Mouse (Mus musculus) liver, embryonic 14 days (tissue): ENCODE results near the gene Olfr995. TPM values are rescaled to one million over a fixed set of nuclear protein-coding genes. Genes with fewer than 3 reads are reported as not detected.

Experiments
- polyA plus RNA-seq: library from polyadenylated mRNA; depleted of rRNA; stranded (reverse); fragments of >200 nt; gene quantifications from 2 replicates; pipeline ENCODE4 v1.2.3, GENCODE M21; 2012; rRNA removed

Olfr995 gene
- polyA plus RNA-seq = not detected in 2 replicates

DNA sequence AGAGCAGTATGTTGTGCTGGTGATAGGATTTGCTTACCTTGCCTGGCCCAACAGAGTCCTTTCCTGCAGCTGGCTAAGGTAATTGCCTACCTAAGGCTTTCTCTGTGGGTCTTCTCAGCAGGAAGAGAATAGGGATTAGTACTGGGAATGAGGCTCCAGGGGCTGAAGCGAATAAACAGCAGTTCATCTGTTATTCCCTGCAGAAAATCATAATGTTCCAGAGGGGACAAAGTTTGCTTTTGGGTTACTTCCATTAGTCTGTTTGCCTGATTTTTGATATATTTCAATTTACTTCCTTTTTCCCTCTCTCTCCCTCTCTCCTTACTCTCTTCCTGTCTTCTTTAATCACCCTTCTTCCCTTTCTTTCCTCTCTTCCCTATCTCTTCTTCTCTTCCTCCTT, at the start of gene Olfr995:
Gene Olfr995 (minus strand): TSS at position 101 of the 400 bp plus-strand sequence.

DNA sequence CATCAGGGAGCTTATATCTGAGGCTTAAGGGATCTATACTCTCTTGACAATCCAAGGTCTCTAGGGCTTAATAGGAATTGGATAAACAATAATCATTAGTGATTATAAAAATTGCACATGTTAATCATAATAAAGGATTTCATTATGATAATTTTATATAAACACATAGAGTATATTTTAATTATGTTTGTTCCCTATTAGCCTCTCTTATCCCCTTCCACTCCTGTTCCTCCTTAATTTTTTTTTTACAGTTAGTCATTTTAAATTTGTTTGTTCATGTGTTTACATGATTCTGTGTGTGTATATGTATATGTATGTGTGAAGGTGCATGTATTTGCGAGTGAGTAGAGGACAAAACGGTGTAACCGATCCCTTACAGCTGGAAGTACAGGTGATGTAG, 7.1 kb downstream of the Olfr995 start, which contains the start of gene Olfr994:
Gene Olfr994 (minus strand): TSS at position 101 of the 400 bp plus-strand sequence.

GRCm38 (mm10) chr2:85414777-85415176, 28.7 kb downstream of the Olfr995 start, which contains the start of gene Olfr993:
Gene Olfr993, minus strand, starts transcription at chr2:85414877.

DNA sequence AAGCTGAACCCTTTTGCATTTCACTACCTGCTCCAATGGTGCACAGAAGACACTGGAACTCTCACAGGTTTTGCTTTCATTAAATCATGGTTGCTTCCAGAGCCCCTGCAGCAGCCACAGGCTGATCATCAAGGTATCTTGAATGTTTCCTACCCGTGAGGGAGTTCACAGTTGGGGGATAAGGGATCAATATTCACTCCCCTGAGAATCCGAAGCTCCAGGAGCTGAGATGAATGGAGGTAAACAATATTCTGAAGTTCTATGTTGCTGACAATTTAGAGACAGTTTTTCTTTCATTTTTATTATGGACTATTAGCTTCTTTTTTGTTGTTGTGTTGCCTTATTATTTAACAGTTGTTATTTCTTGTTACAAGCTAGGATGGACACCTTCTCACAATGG, 34.1 kb downstream of the Olfr995 start, which contains the start of gene Olfr992:
Gene Olfr992 (minus strand): TSS at position 101 of the 400 bp plus-strand sequence.

Other genes with a start within 250 kb of the Olfr995 start
- gene Lrrc55, start 246.4 kb downstream of the Olfr995 start, polyA plus RNA-seq = 0.06 and 0.09 TPM in 2 replicates
- not detected in 2 replicates for gene Olfr987, start 104.3 kb downstream of the Olfr995 start, polyA plus RNA-seq
- not detected in 2 replicates for gene Olfr988, start 80.4 kb downstream of the Olfr995 start, polyA plus RNA-seq
- gene Olfr992, start 34.2 kb downstream of the Olfr995 start, polyA plus RNA-seq = not detected in 2 replicates
- gene Olfr993, start 28.8 kb downstream of the Olfr995 start, polyA plus RNA-seq = not detected in 2 replicates
- not detected in 2 replicates for gene Olfr994, start 7.2 kb downstream of the Olfr995 start, polyA plus RNA-seq
- gene 4833423E24Rik, start 75.4 kb upstream of the Olfr995 start, polyA plus RNA-seq = not detected in 2 replicates
- not detected in 2 replicates for gene Olfr996, start 135.6 kb upstream of the Olfr995 start, polyA plus RNA-seq
- not detected in 2 replicates for gene Olfr998, start 145.3 kb upstream of the Olfr995 start, polyA plus RNA-seq
- not detected in 2 replicates for gene Olfr1000, start 168.3 kb upstream of the Olfr995 start, polyA plus RNA-seq
- gene Olfr1002, start 207.1 kb upstream of the Olfr995 start, polyA plus RNA-seq = not detected in 2 replicates
- not detected in 2 replicates for gene Olfr154, start 220.8 kb upstream of the Olfr995 start, polyA plus RNA-seq
- not detected in 2 replicates for gene Olfr1006, start 235.1 kb upstream of the Olfr995 start, polyA plus RNA-seq
- not detected in 2 replicates for gene Olfr1008, start 245.8 kb upstream of the Olfr995 start, polyA plus RNA-seq